Comparison of ENCODE assay signal across 20 mouse cellular contexts in the genomic region with DNA sequence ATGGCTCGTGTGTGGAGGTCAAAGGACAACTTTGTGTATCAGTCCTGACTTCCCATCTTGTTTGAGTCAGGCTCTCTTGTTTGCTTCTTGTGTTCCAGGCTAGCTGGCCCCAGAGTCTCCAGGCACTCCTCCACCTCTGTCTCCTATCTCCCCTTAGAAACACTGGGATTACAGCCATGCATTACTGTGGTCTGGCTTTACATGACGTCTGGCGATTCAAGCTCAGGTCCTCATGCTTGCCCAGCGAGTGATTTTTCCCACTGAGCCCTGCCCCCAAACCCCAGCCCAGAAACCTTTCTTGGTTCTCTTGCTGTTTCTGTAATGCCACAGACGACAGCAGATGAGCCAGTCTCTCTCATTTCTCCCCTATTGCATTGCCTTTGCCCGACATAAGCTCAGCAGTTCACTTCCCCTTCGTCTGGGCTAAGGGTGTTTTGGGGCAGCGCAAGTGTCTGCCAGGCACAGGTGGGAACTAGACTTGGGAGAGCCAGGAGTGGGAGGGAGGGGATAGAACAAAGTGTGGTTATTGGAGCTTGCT. TPM values are rescaled to one million over a fixed set of nuclear protein-coding genes. Genes with fewer than 3 reads are reported as not detected.
"Had no signal": no experiment of that assay in that cellular context is flagged by ENCODE, and none has a peak within 500 bp of the region (broad histone marks: within the 10 kb centered on the region; RNA-seq: fewer than 3 reads in every experiment).

No protein-coding gene starts in this region.

- H3K36me3 ChIP-seq: limb, embryonic 13.5 days; midbrain, embryonic 13.5 days; neural tube, embryonic 15.5 days had no signal

- H3K4me2 ChIP-seq: limb, embryonic 13.5 days; midbrain, embryonic 13.5 days; neural tube, embryonic 15.5 days had no signal

- H3K27ac ChIP-seq: limb, embryonic 13.5 days; liver, embryonic 14.5 days; midbrain, embryonic 13.5 days; neural tube, embryonic 15.5 days had no signal

- H3K4me3 ChIP-seq: limb, embryonic 13.5 days; midbrain, embryonic 13.5 days; myocyte; neural tube, embryonic 15.5 days had no signal

- H3K27me3 ChIP-seq: limb, embryonic 13.5 days; neural tube, embryonic 15.5 days had no signal

- H3K9me3 ChIP-seq: limb, embryonic 13.5 days; midbrain, embryonic 13.5 days; neural tube, embryonic 15.5 days had no signal

- H3K9ac ChIP-seq: limb, embryonic 13.5 days; liver, embryonic 14.5 days; midbrain, embryonic 13.5 days; neural tube, embryonic 15.5 days had no signal

- ATAC-seq: lung, postnatal 0 days; midbrain, embryonic 13.5 days had no signal

- DNase-seq: kidney, adult 18-20 months; kidney, postnatal 10 days; kidney, postnatal 4 days; right cerebral cortex, adult 18-20 months; right cerebral cortex, postnatal 4 days; spleen, adult 18-20 months; thymus, adult 18-20 months; thymus, postnatal 25 days had no signal

RNA-seq across cellular contexts. Expression of gene March10, which starts 8.0 kb away (rescaled TPM):
- total RNA-seq: liver, adult 2 months; megakaryocyte-erythroid progenitor cell, adult 5-6 weeks had no signal
- polyA plus RNA-seq: kidney, embryonic 14.5 days; limb, embryonic 13.5 days; liver, adult 2 months; liver, embryonic 14.5 days; neural tube, embryonic 11.5 days; stomach, embryonic 14.5 days; urinary bladder, adult 2 months had no signal
